Mouse (Mus musculus): ENCODE data around the gene Nek2.

Gene Nek2

DNA sequence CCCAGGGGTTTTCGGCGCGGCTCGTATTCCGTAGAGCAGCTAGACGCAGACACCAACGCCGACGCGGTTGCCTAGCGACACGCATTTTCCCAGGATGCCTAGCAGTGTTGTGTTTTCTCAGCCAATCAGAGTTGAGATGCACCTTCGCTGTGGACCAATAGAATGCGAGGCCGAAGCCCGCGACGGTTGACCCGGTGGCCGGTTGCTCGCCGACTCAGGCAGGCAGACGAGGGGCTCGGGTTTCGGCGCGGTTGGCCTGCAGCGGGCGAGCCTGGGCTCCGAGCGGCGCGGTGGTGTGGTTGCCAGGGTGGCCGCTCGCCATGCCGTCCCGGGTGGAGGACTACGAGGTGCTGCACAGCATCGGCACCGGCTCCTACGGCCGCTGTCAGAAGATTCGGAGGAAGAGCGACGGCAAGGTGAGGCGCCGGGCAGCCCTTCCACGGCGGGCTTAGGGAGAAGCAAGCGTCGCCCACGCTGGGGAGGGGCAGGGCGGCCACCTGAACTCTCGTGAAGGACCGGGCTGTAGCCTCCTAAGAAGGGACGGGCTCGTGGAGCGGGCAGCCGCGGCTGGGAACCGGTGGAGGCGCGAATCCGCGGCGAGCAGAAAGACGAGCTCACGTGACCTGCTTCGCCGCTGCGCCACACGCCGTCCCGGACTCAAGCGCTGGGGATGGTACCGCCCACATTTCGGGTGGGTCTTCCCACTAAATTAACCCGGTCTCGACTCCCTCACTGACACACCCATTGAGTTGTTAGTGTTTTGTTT lies at the start of gene Nek2:
Gene Nek2 (plus strand): TSS at position 119 of the 766 bp plus-strand sequence.
- peak; percentile 87 to 91 for DNase-seq

DNA sequence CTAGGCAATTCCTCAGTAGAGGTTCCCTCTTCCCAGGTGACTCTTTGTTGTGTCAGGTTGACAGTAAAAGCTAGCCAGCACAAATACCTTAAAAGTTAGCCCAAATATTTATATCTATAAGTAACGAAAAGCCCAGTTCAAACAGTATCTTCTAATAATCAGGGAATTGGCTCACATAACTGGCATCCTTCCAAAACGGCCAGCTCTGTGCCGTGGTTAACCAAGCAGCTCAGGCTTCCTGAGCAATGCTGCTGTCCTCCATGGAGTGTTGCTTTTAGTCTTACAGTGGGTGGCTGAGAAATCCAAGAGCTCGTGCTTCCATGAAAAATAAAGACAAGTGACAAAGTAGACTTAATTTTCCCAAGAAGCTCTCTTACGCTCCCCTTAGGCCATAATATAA lies 47.1 kb upstream of the Nek2 start:
- no peak for DNase-seq

DNA sequence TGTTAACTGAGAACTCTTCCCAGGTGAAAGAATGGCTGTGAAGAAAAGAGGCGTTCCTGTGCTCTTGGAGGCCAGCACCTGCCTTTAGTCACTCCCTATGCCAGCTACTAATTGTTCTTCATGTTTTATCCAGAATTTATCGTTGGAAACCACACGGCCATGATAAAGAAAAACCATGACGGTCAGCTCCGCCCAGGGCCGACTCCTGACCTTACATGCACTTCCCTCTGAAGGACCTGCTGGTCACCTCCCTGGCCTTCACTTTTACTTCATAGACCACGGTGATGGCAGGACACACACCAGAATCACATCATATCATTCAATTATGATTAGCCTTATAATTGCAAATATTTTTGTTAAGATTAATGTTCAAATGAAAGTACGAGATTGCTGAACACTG lies 46.1 kb upstream of the Nek2 start:
- no peak for DNase-seq

DNA sequence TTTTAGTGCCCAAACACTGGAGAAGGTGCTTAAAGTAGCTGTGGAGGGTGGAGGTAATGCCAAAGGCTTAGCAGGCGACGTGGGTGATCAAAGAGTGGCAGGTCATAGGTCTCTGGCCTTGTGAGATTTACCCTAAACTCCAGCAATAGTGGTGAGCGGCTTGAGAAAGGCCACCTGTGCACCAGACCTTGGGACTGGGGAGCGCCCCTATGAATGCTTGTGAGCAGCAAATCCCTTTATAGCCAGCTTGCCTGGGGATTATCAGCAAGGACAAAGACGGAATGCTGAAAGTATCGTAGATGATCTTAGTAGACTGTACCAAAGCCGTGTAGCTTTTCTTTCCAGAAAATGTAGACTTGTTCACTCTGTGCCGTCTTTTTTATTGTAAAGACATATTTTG lies 43.7 kb upstream of the Nek2 start:
- DNase-seq = no peak

DNA sequence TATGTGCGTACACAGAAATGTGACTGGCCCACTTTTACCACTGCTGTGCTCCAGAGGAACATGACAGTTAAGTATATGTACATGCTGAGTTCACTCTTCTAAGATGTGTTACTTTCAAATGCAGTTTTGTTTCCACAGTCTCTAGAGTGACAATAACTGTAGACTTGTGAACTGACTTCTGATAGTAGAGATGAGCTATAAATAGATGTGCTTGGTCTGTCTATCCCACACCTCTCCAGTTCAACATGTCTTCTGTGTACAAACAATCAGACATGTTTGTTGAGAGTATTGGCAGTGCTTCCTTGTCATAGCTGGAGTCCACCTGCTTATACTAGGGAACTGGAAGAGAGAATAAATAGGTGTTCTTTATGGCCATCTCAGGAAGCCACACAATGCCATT lies 40.8 kb upstream of the Nek2 start:
- DNase-seq = no peak

DNA sequence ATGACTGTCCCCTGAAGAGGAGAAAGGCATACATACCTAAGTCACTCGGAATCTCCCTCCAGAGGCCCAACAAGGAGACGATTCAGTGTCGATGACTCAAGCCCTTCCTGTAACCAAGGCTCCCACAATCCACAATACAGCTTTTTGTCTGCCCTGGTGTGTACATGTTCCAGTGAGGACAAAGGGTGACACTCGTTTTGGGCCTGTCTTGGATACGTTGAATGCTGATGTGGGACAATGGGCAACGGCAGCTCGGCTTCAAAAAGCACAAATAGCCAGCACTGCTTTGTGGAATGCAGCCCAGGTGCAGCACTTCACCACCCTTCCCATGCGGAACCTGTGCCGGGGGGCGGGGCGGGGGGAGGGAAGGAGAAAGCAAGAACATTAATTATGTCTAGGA lies 36.1 kb upstream of the Nek2 start:
- DNase-seq = no peak

DNA sequence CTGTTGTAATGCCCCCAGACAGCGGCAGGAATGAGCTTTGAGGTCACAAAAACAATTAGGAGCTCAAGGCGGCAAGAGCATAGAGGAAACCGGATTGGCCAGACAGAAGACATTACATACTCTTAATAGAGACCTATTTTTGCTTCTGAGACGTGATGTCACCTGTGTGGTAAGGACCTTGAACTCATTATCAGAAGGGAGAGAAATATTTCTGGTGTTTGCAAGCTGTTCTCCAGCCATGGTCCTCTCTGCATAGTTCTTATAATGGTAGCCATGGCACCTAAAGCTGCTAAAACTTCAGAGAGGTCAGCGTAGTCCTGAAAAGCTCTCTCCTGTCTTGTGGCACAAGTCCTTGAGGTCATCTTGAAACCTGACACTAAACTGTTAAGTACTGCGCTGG lies 35.0 kb upstream of the Nek2 start:
- DNase-seq = no peak

DNA sequence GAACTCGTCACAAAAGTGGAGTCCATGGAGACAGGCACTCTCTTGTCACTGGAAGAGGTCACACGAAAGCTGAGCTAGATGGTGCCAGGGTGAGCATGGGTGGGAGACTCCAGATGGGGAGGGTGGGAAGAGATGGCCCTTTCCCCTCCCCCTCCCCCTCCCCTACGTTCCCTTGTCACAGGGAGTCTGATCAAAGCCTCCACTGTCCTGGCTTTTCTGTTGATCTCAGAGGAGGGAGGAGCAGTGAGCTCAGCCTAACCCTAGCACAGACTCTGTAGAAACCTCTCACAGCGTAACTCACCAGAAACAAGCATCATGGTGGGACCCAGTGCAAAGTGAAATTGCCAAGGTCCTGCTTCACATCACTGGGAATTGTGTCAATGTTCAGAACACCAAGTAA lies 33.9 kb upstream of the Nek2 start:
- no peak for DNase-seq

DNA sequence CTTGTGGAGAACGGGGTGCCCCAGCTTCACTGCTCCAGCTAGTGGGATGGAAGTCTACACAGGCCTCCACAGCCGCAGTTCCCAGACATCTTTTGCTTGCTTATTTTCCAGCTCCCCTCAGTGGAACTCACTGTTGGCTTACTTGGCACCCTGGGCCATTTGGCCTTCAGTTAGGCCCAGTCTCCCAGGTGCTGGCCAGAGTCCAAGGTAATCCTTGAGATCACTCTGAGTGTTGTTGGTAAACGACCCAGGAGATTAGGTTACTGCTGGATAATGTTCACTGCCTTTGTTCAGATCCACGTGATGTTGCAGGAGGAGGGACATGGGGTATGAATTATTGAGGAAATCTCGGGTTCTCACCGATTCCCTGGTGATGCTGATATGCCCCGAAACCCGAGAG lies 28.3 kb upstream of the Nek2 start:
- no peak for DNase-seq

DNA sequence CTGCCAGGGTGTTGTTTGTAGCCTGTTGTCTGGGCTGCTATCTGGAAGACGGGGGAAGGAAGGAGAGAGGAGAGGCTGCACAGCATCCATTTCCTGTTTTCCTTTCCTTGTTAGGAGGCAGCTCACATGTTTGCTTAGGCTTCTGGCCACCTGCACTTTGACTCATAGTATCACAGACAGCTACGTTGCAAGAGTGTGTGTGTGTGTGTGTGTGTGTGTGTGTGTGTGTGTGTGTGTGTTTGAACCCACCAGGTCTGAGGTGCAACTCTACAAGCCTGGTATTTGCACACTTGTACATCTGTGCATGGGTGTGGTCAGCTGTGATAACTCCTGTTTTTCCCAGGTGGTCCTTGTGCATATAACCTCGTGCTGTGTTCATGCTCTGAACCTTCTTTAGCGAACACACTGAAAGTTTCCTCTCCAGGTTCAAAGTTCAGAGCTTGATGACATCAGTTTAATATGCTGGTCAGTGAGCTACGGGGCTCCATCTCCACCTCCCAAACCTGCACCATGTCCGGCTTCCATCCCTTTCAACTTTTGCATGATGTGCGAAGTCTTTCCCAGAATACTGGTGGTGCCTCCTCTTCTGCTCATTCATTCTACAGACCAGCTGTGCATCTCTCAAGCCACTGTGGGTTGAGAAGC lies 27.2 kb upstream of the Nek2 start:
- no peak for DNase-seq

DNA sequence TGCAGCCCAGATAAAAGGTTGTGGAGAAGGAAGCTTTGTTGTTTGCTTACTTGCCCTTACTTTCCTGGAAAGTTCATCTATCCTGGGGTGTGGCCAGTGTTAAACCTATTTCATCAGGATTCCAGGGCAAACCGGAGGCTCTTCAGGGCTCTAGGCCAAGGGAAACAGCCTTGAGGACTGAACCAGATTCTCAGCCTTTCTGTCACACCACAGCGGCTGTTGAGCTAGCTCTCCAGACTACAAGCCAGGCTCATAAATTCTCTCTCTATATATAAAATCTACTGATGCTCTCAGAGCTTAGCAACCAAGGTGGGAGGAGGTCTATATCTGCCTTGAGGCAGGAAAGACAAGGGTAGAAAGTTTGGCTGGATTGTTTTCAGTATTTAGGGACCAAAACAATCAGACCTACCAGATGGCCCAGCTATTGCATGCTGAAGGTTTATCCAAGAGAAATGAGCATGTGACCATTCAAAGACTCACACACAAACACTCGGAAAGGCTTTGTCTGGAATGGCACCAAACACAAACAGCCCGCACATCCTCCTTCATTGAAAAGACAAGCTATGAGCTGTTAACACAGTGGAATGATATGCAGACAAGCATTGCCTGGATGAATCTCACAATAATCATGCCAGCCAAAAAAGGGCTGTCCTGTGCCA lies 24.9 kb upstream of the Nek2 start:
- no peak for DNase-seq

DNA sequence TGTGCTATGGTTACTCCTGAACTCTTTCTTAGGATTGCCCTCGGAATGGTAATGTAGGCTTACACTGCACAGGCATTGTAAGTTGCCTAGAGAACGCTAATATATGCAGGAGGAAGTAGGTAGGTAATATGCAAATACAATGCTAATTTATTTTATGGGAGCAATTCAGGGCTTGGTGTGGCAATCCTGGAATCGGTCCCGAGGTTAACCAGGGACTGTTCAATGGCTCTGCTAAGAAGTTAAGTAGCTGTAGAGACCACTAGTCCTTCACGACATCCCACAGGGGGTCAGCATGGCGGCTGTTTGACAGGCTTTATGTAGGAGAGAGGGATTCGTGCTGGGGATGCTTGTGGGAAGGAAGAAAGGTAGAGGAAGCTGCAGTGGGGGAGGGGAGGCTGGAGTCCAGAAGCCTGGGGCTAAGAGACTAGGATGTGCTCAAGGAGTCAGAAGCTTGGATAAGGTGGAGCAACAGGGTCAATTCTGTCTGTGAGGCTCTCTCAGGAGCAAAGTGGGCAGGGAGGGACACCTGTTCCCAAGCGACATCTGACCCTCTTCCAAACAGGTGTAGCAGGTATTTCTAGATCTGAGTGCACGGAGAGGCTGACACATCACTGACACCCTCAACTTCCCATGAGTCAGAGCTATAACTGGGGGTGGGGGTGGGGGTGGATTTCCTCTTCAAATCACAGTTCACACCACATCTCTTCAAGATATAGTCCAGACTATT lies 19.0 kb upstream of the Nek2 start:
- DNase-seq = no peak

DNA sequence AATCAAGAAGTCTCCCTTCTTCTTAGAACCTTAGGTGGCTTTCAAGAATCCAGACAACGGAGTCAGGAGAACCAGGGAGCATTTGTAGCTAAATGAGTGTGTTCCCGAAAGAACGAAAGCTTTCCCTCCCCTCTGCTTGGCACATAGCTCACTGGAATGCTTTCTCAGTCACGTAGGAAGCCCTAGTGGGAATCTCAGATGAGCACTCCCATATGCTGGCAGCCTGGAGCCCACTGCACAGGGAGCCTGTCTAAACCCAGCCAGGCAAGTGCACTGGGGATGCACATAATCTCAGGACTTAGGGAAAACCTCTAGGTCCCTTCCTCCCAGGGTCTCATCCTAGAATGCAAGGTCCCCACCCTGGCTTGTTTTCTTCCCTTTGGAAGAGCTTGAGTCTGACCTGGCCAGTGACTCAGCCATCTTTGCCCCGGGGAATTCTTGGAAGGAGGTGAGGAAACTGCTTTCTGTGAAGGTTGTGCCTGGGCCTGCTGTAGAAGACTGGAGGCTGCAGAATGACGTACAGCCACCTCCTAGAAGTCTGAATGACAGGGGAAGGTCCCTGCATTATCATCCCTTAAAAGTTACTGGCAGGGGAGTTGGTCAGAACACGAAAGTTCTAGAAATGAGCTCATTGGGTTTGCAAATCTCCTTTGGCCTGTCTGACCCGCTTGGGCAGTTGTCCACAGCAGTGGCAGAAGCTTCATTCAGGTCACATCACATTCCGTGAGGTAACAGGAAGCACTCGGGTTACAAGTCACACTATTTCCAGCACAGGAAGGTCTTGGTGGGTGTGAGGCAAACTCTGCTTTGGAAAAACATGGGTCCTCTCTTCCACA lies 18.2 kb upstream of the Nek2 start:
- no peak for DNase-seq

DNA sequence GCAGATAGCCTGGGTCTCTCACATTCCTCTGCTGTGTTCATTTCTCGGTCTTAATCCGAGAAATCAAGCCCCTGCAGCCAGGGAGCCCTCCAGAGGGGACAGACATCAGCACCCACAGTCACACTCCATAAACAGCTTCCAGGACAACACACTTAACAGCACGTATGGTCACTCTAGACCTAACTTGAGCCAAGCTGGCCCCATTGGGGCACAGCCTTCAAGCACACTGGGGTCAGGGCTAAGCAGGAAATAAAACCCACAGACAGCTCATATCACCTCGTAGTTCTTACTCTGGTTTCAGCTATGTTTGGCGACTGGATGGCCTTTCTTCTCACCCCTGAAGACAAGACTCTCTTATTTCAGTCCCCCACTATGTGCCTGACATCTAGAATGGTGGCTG lies 16.5 kb upstream of the Nek2 start:
- DNase-seq = no peak

DNA sequence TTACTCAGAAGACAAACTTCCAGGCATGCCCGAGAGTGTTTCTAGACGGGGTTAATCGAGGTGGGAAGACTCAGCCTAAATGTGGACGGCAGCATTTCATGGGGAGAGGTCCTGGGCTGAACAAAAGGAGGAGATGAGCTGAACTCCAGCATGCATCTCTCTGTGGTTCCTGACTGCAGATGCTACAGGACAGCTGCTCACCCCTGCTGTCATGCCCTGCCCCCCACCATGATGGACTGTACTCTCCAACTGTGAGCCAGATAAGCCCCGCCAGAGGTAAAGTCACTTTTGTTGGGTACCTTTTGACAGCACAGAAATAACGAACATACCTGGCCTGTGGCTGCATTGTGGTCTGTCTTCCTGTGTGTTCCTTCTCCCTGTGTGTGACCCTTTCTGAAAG lies 15.5 kb upstream of the Nek2 start:
- DNase-seq = no peak

DNA sequence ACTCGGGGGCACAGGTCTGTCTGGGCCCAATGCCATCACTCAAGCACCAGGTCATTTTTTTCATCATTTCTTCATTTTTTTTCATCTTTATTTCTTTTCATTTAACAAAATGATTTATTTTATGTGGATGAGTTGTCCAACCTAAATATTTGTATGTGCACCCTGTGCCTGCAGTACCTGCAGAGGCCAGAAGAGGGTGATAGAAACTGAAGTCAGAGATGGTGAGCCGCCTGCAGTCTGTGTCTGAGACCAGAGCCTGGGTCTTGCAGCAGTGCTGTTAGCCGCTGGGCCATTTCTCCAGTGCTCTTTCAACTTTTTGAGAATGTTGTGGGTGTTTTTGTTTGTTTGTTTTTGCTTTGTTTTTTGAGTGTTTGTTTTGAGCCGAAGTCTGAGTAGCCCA lies 14.5 kb upstream of the Nek2 start:
- DNase-seq = no peak

DNA sequence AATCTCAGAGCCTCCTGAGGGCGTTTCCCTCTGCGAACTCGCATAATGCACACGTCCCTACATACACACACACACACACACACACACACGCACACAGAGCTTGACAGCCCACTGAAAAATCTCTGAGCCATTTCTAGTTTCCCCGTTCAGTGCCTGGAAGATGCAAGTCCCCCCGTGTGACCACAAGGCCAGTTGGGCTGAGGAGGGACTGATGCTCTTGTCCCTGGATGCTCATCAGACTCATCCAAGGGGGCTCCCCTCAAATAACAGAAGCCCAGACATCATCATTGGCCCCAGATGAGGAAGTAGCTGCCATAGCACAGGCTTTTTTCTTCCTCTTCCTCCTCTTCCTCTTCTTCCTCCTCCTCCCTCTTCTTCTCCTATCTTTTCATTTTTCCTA lies 13.3 kb upstream of the Nek2 start:
- DNase-seq = no peak

DNA sequence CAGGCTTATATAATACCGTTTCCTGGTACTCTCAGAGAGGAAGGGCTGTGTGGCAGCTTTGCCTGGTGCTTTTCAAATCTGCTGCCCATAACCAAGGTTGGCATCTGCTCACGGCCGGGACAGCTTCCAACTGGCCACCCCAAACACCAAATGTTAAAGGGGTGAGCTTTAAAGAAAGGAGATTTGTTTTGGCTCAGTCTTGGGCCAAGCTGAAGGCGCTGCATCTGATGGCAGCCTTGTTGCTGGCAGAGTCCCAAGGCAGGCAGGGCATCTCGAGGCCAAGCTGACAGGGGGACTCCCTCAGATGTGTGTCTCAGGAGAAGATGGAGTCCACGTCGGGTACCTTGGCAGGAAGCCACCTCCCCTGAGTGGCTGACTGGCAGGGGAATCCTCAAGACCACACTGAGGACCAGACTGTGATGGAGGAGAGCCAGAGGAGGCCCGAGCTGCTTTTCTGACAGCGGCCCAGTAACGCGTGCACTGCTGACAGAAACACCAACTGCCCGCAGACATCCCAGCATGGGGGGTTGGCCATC lies 12.5 kb upstream of the Nek2 start:
- DNase-seq = no peak

DNA sequence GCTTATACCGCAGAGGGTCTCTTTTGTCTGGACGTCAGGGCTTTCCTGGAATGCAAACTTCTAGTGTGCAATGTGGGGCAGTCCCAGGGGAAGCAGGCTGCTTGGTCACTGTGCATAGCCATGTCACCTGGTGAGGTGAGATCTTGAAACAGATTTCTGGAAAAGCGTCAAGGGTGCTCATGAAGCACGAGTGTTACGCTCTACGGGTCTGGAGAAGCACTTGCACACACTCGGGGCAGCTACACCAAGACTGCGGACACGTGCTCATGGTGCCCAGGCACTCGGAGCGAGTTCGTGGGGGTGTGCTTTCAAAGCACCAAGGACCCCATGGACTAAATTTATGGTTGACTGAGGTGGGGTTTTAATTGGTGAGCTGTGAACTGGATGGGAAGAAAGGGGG lies 9.5 kb upstream of the Nek2 start:
- no peak for DNase-seq

DNA sequence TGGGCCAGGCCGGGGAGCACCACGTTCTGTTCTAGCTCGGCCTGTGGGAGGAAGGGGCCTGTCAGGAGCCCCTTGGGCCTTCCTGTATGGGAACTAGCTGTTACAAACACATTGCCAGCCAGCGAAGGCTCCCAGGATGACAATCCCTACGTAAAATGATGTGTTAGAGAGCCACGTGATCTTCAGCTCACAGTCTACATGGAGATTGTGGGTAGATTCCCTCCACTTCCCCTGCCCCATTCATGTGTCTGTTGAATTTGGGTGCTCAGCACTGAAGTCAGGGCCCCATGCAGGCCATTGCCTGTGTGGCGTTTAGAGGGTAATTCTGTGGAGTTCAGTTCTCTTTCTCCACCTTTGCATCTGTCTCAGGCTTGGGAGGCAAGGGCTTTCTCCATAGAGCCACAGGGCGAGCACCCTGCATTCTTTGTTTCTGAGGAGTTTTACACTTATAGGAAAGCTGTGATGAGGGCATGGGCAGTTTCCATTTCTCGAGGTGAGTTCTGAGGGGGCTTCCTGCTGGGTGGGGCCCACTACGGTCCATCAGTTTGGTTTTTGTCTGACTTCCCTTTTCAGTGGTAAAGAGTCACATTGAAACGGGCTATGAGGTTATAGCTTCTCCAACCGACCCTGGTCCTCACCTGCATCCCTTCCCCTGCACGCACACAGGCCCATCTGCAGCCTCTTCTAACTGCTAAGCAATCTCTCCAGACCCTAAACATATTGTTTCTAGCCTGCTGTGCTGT lies 8.1 kb upstream of the Nek2 start:
- DNase-seq = no peak

DNA sequence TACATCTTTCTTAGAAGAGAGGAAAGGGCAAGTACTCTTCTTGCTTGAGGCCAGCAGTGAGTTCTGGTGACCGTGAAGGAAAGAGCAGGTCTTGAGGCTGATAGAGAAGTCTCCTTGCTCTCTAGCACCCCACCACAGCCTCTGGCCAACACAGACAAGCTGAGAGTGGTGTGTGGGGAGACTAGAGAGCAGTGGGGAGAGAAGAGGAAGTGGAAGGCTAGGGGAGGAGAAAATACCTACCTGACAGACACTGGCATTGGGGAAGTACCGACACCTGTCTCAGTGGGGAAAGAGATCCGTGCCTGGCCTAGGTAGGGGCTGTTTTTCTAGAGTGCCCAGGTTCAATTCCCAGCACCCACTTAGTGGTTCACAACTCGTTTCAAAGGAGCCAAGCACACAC lies 7.0 kb upstream of the Nek2 start:
- peak in 1 of 2 experiments; percentile 25 for DNase-seq

DNA sequence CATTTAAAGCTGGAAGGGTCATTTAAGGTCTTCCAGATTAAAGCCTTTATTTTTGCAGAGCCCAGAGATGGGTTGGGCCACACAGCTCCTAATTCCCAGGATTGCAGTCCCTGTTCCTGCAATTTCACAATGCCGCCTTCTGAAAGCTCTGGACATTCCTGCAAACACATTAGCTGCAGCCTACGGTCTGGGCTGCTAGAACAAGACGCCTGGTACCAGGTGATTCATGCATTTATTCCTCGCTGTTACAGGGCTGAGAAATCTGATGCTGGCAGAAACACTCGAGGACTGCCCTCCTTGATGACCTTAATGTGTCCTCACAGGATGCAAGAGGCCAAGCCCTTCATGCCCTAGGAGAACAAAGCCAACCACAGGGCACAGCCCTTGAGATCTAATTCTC lies 6.3 kb upstream of the Nek2 start:
- no peak for DNase-seq

Measured in thymus, adult 18-20 months (tissue).